Mouse (Mus musculus): ENCODE data around the gene Rbl2.

The Rbl2 gene

DNA sequence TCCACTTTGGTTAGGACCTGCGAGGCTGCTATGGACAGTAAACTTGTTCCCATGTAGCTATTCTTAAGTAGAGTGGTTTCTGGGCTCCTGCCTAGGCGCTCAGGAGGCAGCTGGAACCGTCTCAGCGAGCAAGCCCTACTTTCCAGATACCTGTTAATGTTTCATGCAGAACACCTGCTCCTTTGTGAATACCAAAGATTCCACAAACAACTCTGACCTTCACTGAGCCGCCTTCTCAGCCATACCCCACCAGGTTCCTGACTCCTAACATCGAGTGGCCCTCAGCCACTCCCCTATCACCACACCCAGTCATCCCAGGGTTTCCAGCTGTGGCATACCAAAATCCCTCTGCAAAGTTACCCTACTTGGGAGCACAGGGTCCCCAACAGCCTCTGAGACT lies 100.3 kb downstream of the Rbl2 start:
- no peak for DNase-seq (ENCODE audit: low spot score)

DNA sequence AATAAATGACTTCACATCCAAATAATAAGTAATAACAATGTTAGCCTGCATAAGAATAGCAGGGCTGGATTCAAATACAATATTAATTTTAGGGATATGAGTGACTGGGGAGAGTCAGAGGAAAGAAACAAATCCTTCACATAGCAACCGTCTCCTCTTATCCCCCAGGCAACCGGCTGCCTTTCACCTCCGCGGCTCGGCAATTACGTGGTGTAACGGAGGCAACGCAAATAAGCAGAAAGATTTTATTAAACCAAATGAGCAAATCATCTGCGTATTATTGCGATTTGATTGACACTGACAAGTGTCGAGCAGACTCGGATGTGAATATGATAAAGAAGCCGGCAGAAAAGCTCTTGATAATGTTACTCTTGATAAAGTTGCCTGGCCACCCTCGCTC lies 101.1 kb downstream of the Rbl2 start:
- DNase-seq (ENCODE audit: low spot score) = no peak

DNA sequence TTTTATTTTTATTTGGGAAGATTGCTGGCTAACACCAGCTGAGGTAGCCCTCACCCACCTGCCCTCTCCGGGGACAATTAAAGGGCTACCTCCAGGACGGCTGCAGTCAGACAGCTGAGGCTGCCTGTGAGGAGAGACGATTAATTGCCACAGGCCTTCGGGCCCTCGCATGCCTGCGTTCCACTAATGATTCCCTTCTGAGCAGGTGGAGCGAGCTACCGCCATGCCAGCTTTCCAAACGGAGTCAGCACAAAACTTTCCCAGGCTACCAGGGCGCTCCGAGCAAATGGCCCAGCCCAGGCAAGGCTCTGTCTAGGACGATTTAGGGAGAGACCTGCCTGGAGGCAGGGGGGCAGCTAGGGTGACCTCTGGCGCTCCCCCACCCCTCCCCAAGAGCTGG lies 101.7 kb downstream of the Rbl2 start:
- no peak for DNase-seq (ENCODE audit: low spot score)

Measured in adipocyte (in vitro differentiated cells).